Mouse (Mus musculus) cerebellum, adult 8-10 months (tissue): ENCODE data around the gene Chst11.
A peak's percentile ranks its signal among the peaks of the same experiment; 100 is the strongest.

ENCODE experiments used
- DNase-seq: peaks from one replicate; pipeline ENCODE4 v3.0.0; 2022

Chst11 gene

GRCm38 (mm10) chr10:83183634-83184479 lies 198.6 kb downstream of the Chst11 start:
- no peak for DNase-seq

- peak; percentile 42 for DNase-seq
Measured at GRCm38 (mm10) chr10:83184480-83185069, 199.3 kb downstream of the Chst11 start.

GRCm38 (mm10) chr10:83185121-83185520 lies 199.8 kb downstream of the Chst11 start:
- DNase-seq, result no peak

DNA sequence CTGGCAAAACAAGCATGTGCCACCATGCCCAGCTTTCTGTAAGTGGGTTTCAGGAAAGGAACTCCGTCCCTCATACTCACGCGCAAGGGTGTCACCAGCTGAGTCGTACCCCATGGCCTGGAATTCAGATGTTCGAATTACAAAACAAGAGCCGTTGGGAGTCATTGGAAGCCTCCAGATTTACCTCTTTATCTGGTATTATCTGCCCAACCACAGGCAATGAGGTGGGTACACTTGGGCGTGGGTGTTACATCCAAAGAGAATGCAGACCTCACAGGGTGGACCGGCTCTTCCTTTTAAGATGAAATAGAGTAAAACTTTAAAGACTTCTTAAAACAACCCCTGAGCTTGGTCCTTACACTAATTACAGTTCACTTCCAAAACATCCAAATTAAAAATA lies 200.9 kb downstream of the Chst11 start:
- DNase-seq, result no peak

DNA sequence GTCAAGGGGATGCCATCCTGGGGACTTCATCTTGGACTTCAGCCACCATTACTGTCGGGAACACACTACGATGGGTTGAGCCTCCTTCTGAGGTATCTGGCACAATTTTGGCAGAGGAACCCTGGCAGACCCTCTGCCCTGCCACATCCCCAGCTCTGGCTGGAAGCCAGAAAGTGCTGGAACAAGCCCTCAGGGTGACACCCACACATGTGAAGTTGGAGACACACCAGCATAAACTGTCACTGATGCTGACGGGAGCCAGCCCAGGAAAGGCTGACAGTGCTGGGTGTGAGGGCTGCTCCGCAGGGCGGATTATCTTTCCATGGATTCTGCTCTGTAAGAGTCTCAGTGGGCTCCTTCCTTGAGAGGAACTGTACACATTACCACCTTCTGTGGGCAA lies 201.7 kb downstream of the Chst11 start:
- no peak for DNase-seq

- DNase-seq, result no peak
Measured at GRCm38 (mm10) chr10:83189071-83189470, 203.8 kb downstream of the Chst11 start.

DNA sequence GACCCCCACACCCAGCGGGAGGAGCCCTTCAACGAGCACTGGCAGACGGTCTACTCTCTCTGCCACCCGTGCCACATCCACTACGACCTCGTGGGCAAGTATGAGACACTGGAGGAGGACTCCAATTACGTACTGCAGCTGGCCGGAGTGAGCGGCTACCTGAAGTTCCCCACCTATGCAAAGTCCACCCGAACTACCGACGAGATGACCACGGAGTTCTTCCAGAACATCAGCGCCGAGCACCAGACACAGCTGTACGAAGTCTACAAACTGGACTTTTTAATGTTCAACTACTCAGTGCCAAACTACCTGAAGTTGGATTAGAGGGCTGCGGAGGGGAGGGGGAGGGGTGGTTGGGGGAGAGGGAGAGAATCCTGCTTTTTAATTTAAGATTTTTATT lies 206.2 kb downstream of the Chst11 start:
- DNase-seq, result no peak

DNA sequence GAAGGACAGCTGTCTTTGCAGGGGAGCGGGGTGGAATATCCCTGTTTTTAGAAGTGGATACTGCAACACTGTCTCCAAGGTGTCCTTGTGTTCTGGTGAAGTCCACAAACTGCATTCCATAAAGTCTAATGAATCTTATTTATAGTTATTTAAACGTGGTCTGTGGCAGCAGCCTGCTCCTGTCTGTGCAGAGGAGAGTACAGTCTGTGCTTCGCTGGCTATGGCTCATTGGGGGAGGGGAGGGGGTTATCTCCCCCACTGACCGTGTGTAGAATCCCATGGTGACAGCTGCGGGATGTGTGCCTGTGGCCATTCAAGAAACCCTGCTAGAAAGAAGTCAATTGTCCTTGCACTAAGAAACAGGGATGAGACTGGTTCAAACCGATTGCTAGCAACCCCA lies 206.7 kb downstream of the Chst11 start:
- DNase-seq, result no peak

GRCm38 (mm10) chr10:83197690-83198336 lies 212.5 kb downstream of the Chst11 start:
- peak; percentile 79 for DNase-seq

- no peak for DNase-seq
Measured at GRCm38 (mm10) chr10:83198692-83199091, 213.4 kb downstream of the Chst11 start.

GRCm38 (mm10) chr10:83199290-83199689 lies 214.0 kb downstream of the Chst11 start:
- DNase-seq, result no peak

DNA sequence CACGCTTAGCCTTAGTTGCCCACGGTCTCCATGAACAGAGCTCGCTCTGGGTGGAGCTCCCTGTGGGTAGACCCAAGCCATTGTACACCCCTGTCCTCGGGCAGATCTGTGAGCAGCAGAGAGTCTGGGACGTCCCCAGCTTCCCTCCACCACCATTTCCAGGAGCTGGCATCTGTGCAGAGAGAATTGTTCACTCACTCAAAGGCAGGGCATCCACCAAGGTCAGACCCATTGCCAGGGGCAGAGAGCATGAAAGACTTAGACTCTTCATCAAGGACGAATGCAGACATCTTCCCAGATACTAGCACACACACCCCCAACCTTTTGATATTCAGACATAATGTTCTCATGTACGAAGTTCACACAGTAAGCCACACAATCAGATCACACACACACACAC lies 216.2 kb downstream of the Chst11 start:
- DNase-seq, result no peak

DNA sequence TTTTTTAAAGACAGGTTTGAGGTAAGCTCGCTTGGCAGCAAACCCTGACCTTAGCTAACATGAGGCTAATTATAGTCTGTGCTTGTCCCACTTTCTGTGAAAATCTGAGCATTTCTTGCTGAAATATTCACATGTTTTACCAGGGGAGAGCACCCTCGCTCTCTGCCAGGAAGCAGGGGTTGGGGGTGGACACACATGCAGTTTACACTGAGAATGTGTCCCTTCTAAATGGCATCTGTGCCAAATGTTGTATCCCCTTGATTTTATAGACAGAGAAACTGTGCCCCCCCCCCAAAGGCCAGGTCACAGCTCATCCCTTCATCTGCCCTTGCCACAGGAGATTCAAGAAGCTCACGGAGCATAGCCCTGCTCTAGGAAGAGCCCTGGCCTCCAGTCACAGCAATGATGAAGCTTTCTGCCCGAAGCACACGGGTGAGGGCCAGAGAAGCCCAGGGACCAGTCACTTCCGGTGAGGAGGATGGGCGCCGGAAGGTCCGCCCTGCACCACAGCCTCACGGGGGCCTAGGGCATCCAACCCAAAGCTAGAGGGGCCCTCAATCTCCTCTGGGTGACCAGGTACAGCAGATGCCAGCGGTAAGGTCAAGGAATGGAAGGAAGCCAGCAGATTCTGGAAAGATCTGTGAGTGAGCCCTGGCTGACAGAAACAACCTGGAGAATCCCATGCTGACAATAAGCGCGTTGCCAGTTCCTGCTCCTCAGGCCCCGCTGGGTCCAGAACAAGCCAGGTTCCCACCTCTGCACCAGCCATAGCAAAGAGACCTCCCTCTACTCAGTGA lies 217.8 kb downstream of the Chst11 start:
- DNase-seq, result peak; percentile 45

- no peak for DNase-seq
Measured at GRCm38 (mm10) chr10:83208436-83208835, 223.1 kb downstream of the Chst11 start.

- no peak for DNase-seq
Measured at GRCm38 (mm10) chr10:83209388-83209787, 224.1 kb downstream of the Chst11 start.

DNA sequence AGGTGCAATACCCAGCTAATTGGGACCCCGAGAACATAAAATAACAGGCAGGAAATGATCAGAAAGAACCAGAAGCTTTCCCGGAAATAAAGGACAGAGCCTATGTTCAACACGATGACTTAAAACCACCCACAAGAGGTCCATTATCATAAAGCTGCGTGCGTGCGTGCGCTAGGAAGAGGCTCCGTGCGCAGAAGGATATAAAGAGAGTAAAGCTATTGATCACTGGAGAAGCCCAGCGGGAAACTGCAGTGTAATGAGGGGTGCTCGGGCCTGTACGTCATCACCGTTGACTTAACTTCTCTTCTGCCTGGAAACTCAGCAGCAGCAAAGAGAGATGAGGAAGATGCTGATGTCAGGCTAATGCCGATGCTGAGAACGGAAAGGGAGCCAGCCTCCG lies 224.8 kb downstream of the Chst11 start:
- DNase-seq, result no peak

GRCm38 (mm10) chr10:83210968-83211583 lies 225.8 kb downstream of the Chst11 start:
- no peak for DNase-seq

- no peak for DNase-seq
Measured at GRCm38 (mm10) chr10:83212618-83213017, 227.3 kb downstream of the Chst11 start.

GRCm38 (mm10) chr10:83215559-83215958 lies 230.3 kb downstream of the Chst11 start:
- DNase-seq, result no peak

- no peak for DNase-seq
Measured at GRCm38 (mm10) chr10:83217256-83217655, 232.0 kb downstream of the Chst11 start.

- no peak for DNase-seq
Measured at GRCm38 (mm10) chr10:83218778-83219177, 233.5 kb downstream of the Chst11 start.

GRCm38 (mm10) chr10:83219729-83220128 lies 234.4 kb downstream of the Chst11 start:
- DNase-seq, result peak; percentile 76

GRCm38 (mm10) chr10:83220217-83220616 lies 234.9 kb downstream of the Chst11 start:
- DNase-seq, result no peak
